Mouse (Mus musculus) liver, embryonic 13.5 days (tissue): ENCODE data around the gene Acta2. TPM values are rescaled to one million over a fixed set of nuclear protein-coding genes. Genes with fewer than 3 reads are reported as not detected.
A peak's percentile ranks its signal among the peaks of the same experiment; 100 is the strongest.

Experiments used
- ATAC-seq: fragments of 200-750 bp; cut with Nextera tagmentation; 2 replicates; pipeline ENCODE4 v1.8.0; 2017; ENCODE audit warnings: low read depth, mild to moderate bottlenecking, moderate number of reproducible peaks, moderate library complexity
- DNase-seq: peaks from one replicate; pipeline ENCODE4 v3.0.0; 2022
- H3K27ac ChIP-seq: fragments of 300-500 bp; sonication (generic); 2 replicates; pipeline ENCODE4 v1.5.1; 2015; ENCODE audit warnings: moderate library complexity, mild to moderate bottlenecking, inconsistent platforms
- H3K27me3 ChIP-seq: fragments of 300-500 bp; sonication (generic); 2 replicates; pipeline ENCODE4 v1.6.1; 2015; ENCODE audit warnings: mild to moderate bottlenecking, inconsistent platforms
- H3K36me3 ChIP-seq: fragments of 300-500 bp; sonication (generic); 2 replicates; pipeline ENCODE4 v1.6.1; 2015; ENCODE audit warnings: mild to moderate bottlenecking, inconsistent platforms
- H3K4me1 ChIP-seq: fragments of 300-500 bp; sonication (generic); replicated peaks from 2 replicates; pipeline ENCODE4 v1.6.1; 2015; ENCODE audit warnings: inconsistent platforms
- H3K4me2 ChIP-seq: fragments of 300-500 bp; sonication (generic); 2 replicates; pipeline ENCODE4 v1.6.1; 2015; ENCODE audit warnings: inconsistent platforms, mild to moderate bottlenecking, moderate library complexity
- H3K4me3 ChIP-seq: fragments of 300-500 bp; sonication (generic); replicated peaks from 2 replicates; pipeline ENCODE4 v1.5.1; 2015; ENCODE audit warnings: mild to moderate bottlenecking, inconsistent platforms
- H3K9ac ChIP-seq: fragments of 300-500 bp; sonication (generic); 2 replicates; pipeline ENCODE4 v1.6.1; 2015; ENCODE audit warnings: mild to moderate bottlenecking, inconsistent platforms
- H3K9me3 ChIP-seq: fragments of 300-500 bp; sonication (generic); replicated peaks from 2 replicates; pipeline ENCODE4 v1.6.1; 2016; ENCODE audit warnings: inconsistent platforms
- WGBS: fragments of 180-500 bp; shearing (Covaris S2); methylation state at CpG from one replicate; pipeline ENCODE4 v1.1.7; 2015; ENCODE audit not compliant: insufficient replicate concordance; 5-methylcytosine and 5-hydroxymethylcytosine counted together
- polyA plus RNA-seq: library from polyadenylated mRNA; unstranded; fragments of >200 nt; fragmentation: Nextera tagmentation; extraction: Ambion mirVana; gene quantifications from 2 replicates; pipeline ENCODE4 v1.2.1, GENCODE M21; 2015

The Acta2 gene
- polyA plus RNA-seq, 1 experiment from 2014 or later, result 24.4 TPM

GRCm38 (mm10) chr19:34242925-34243324 lies 12.5 kb downstream of the Acta2 start:
- H3K9ac ChIP-seq, result no peak overlapping the region
- H3K27me3 ChIP-seq, result no peaks in the 10 kb centered on the region
- no peak overlapping the region for H3K4me3 ChIP-seq
- no peak for DNase-seq
- no peak overlapping the region for H3K4me2 ChIP-seq
- no peak overlapping the region for H3K27ac ChIP-seq
- no peaks in the 10 kb centered on the region for H3K4me1 ChIP-seq
- ATAC-seq, result no peak
- no peaks in the 10 kb centered on the region for H3K9me3 ChIP-seq
- H3K36me3 ChIP-seq, result no peaks in the 10 kb centered on the region

GRCm38 (mm10) chr19:34241247-34241915 lies 14.0 kb downstream of the Acta2 start:
- H3K27me3 ChIP-seq, result no peaks in the 10 kb centered on the region
- H3K4me2 ChIP-seq, result no peak overlapping the region
- H3K36me3 ChIP-seq, result no peaks in the 10 kb centered on the region
- no peak for DNase-seq
- H3K4me1 ChIP-seq, result no peaks in the 10 kb centered on the region
- H3K27ac ChIP-seq, result no peak overlapping the region
- WGBS, result 54% methylated on average over 15 of the region's 15 CpGs
- ATAC-seq, result no peak
- no peak overlapping the region for H3K4me3 ChIP-seq
- no peaks in the 10 kb centered on the region for H3K9me3 ChIP-seq
- no peak overlapping the region for H3K9ac ChIP-seq

GRCm38 (mm10) chr19:34240273-34241039 lies 14.9 kb downstream of the Acta2 start:
- H3K4me2 ChIP-seq, result no peak overlapping the region
- no peak overlapping the region for H3K4me3 ChIP-seq
- no peaks in the 10 kb centered on the region for H3K36me3 ChIP-seq
- H3K9ac ChIP-seq, result no peak overlapping the region
- no peak overlapping the region for H3K27ac ChIP-seq
- no peak for ATAC-seq
- H3K4me1 ChIP-seq, result no peaks in the 10 kb centered on the region
- no peaks in the 10 kb centered on the region for H3K9me3 ChIP-seq
- DNase-seq, result no peak
- no peaks in the 10 kb centered on the region for H3K27me3 ChIP-seq
- 70% methylated on average over 5 of the region's 5 CpGs for WGBS

- H3K4me3 ChIP-seq, result no peak overlapping the region
- 79% methylated on average over 2 of the region's 2 CpGs for WGBS
- DNase-seq, result no peak
These were observed 17.6 kb downstream of the Acta2 start for GRCm38 (mm10) chr19:34237746-34238145.

GRCm38 (mm10) chr19:34236049-34236448 lies 19.3 kb downstream of the Acta2 start:
- Histone ChIP-seq H3K36me3 (no peaks in the 10 kb centered on the region), H3K9me3 (no peaks in the 10 kb centered on the region), H3K9ac (no peak overlapping the region), H3K27me3 (no peaks in the 10 kb centered on the region), H3K4me1 (no peaks in the 10 kb centered on the region), H3K27ac (no peak overlapping the region), H3K4me2 (no peak overlapping the region), H3K4me3 (no peak overlapping the region)
- ATAC-seq (no peak), DNase-seq (no peak)
- 84% methylated on average over 3 of the region's 3 CpGs for WGBS

More at GRCm38 (mm10) chr19:34237746-34238145, 17.6 kb downstream of the Acta2 start:
- Histone ChIP-seq H3K4me2 (no peak overlapping the region), H3K9ac (no peak overlapping the region), H3K9me3 (no peaks in the 10 kb centered on the region), H3K27me3 (no peaks in the 10 kb centered on the region), H3K36me3 (no peaks in the 10 kb centered on the region), H3K4me1 (no peaks in the 10 kb centered on the region), H3K27ac (no peak overlapping the region)
- no peak for ATAC-seq

- no peak for DNase-seq
- H3K4me3 ChIP-seq, result no peak overlapping the region
- WGBS, result 68% methylated on average over 14 of the region's 14 CpGs
- H3K36me3 ChIP-seq, result no peaks in the 10 kb centered on the region
- no peak overlapping the region for H3K9ac ChIP-seq
- no peak for ATAC-seq
- no peak overlapping the region for H3K4me2 ChIP-seq
- H3K4me1 ChIP-seq, result no peaks in the 10 kb centered on the region
- H3K9me3 ChIP-seq, result no peaks in the 10 kb centered on the region
- no peak overlapping the region for H3K27ac ChIP-seq
- no peaks in the 10 kb centered on the region for H3K27me3 ChIP-seq
These were observed 21.4 kb downstream of the Acta2 start for GRCm38 (mm10) chr19:34233944-34234343.

- 54% methylated on average over 5 of the region's 5 CpGs for WGBS
- DNase-seq, result no peak
- no peak overlapping the region for H3K27ac ChIP-seq
- no peaks in the 10 kb centered on the region for H3K9me3 ChIP-seq
- no peak overlapping the region for H3K9ac ChIP-seq
- H3K4me3 ChIP-seq, result no peak overlapping the region
- H3K36me3 ChIP-seq, result no peaks in the 10 kb centered on the region
- H3K27me3 ChIP-seq, result no peaks in the 10 kb centered on the region
- no peaks in the 10 kb centered on the region for H3K4me1 ChIP-seq
- ATAC-seq, result no peak
- H3K4me2 ChIP-seq, result no peak overlapping the region
These were observed 23.1 kb downstream of the Acta2 start for GRCm38 (mm10) chr19:34232326-34232725.

- no peak overlapping the region for H3K4me2 ChIP-seq
- no peak overlapping the region for H3K27ac ChIP-seq
- ATAC-seq, result no peak
- H3K9me3 ChIP-seq, result no peaks in the 10 kb centered on the region
- H3K4me3 ChIP-seq, result no peak overlapping the region
- H3K36me3 ChIP-seq, result no peaks in the 10 kb centered on the region
- 70% methylated on average over 7 of the region's 7 CpGs for WGBS
- no peaks in the 10 kb centered on the region for H3K4me1 ChIP-seq
- DNase-seq, result no peak
- no peak overlapping the region for H3K9ac ChIP-seq
- H3K27me3 ChIP-seq, result no peaks in the 10 kb centered on the region
These were observed 23.8 kb downstream of the Acta2 start for GRCm38 (mm10) chr19:34231596-34231995.

- H3K27me3 ChIP-seq, result no peaks in the 10 kb centered on the region
- no peak overlapping the region for H3K4me2 ChIP-seq
- no peak overlapping the region for H3K4me3 ChIP-seq
- H3K4me1 ChIP-seq, result 0 out of 2 replicates have a peak, but pooled peaks cover 4% of the 10 kb centered on the region
- no peaks in the 10 kb centered on the region for H3K36me3 ChIP-seq
- no peak overlapping the region for H3K27ac ChIP-seq
- ATAC-seq (no peak), DNase-seq (no peak)
- no peaks in the 10 kb centered on the region for H3K9me3 ChIP-seq
- H3K9ac ChIP-seq, result no peak overlapping the region
- WGBS, result 78% methylated on average over 3 of the region's 3 CpGs
These were observed 32.6 kb downstream of the Acta2 start for GRCm38 (mm10) chr19:34222805-34223204.

GRCm38 (mm10) chr19:34220732-34221380 lies 34.5 kb downstream of the Acta2 start:
- H3K27me3 ChIP-seq, result no peaks in the 10 kb centered on the region
- H3K4me1 ChIP-seq, result 0 out of 2 replicates have a peak, but pooled peaks cover 4% of the 10 kb centered on the region
- no peak overlapping the region for H3K4me2 ChIP-seq
- no peak overlapping the region for H3K27ac ChIP-seq
- ATAC-seq, result peak; percentile 48; the same call in 1 of the 2 replicates
- H3K9ac ChIP-seq, result no peak overlapping the region
- H3K4me3 ChIP-seq, result no peak overlapping the region
- DNase-seq, result no peak
- no peaks in the 10 kb centered on the region for H3K36me3 ChIP-seq
- 44% methylated on average over 3 of the region's 3 CpGs for WGBS
- H3K9me3 ChIP-seq, result no peaks in the 10 kb centered on the region

GRCm38 (mm10) chr19:34219260-34219968 lies 36.0 kb downstream of the Acta2 start:
- ATAC-seq, result no peak
- no peaks in the 10 kb centered on the region for H3K36me3 ChIP-seq
- no peak overlapping the region for H3K4me2 ChIP-seq
- no peaks in the 10 kb centered on the region for H3K27me3 ChIP-seq
- no peak overlapping the region for H3K27ac ChIP-seq
- no peak overlapping the region for H3K4me3 ChIP-seq
- 0 out of 2 replicates have a peak, but pooled peaks cover 4% of the 10 kb centered on the region for H3K4me1 ChIP-seq
- DNase-seq, result no peak
- no peaks in the 10 kb centered on the region for H3K9me3 ChIP-seq
- no peak overlapping the region for H3K9ac ChIP-seq
- 73% methylated on average over 5 of the region's 5 CpGs for WGBS
